8 mouse cellular contexts compared by ENCODE assay signal in genomic region chr14:118436791-118437155, GRCm38 (mm10).
DNase-seq lines count a peak whose midpoint lies in the region; ATAC-seq lines count a peak whose summit lies in the region.

No protein-coding gene starts in this region.

- intact Hi-C loops in left cerebral cortex, postnatal 4 days (cut with DNase I), result loop anchor here (5.0 kb wide), 1 partner anchor 199 kb away; the partner anchor contains the start of gene Sox21

- peak overlapping the region; percentile 44 for H3K4me3 ChIP-seq in intestine, embryonic 15.5 days (replicated peaks)
- peak overlapping the region; percentile 35 for H3K4me3 ChIP-seq in liver, embryonic 12.5 days

- H3K27ac ChIP-seq in intestine, embryonic 15.5 days, result no peak overlapping the region
- H3K27ac ChIP-seq in liver, embryonic 12.5 days, result no peak overlapping the region

- H3K36me3 ChIP-seq in intestine, embryonic 15.5 days, result no peaks in the 10 kb centered on the region
- no peaks in the 10 kb centered on the region for H3K36me3 ChIP-seq in liver, embryonic 12.5 days

- H3K9ac ChIP-seq in intestine, embryonic 15.5 days, result peak overlapping the region; percentile 39
- no peak overlapping the region for H3K9ac ChIP-seq in liver, embryonic 12.5 days

- under 1% methylated on average over 31 of the region's 31 CpGs for WGBS in intestine, embryonic 15.5 days
- 1% methylated on average over 31 of the region's 31 CpGs for WGBS in liver, embryonic 12.5 days (ENCODE audit: insufficient replicate concordance)

- peak; percentile 4 for DNase-seq in left cerebral cortex, adult 11 months (ENCODE audit: low spot score)
- no peak for DNase-seq in left cerebral cortex, postnatal 4 days
- DNase-seq in brain, adult 2 months (ENCODE audit: low read depth, low spot score), result peak; percentile 52
- peak; percentile 42 for DNase-seq in forelimb bud, embryonic 11.5 days (ENCODE audit: low read depth, low spot score)
- peak; percentile 15 to 23 for DNase-seq in right cerebral cortex, adult 2 months (ENCODE audit: low spot score in 2 of 2)
- DNase-seq in cerebellum, adult 9-10 months, result no peak

- H3K9me3 ChIP-seq in intestine, embryonic 15.5 days, result no peaks in the 10 kb centered on the region
- no peaks in the 10 kb centered on the region for H3K9me3 ChIP-seq in liver, embryonic 12.5 days (replicated peaks)

- H3K4me1 ChIP-seq in intestine, embryonic 15.5 days (replicated peaks), result peaks cover 10% of the 10 kb centered on the region; the same call in 1 of the 2 replicates
- H3K4me1 ChIP-seq in liver, embryonic 12.5 days, result 0 out of 2 replicates have a peak, but pooled peaks cover 6% of the 10 kb centered on the region

- peak; percentile 82 for ATAC-seq in intestine, embryonic 15.5 days
- no peak for ATAC-seq in liver, embryonic 12.5 days

- H3K27me3 ChIP-seq in intestine, embryonic 15.5 days (replicated peaks), result peaks cover 51% of the 10 kb centered on the region
- H3K27me3 ChIP-seq in liver, embryonic 12.5 days (replicated peaks), result peaks cover 80% of the 10 kb centered on the region

- peak overlapping the region; percentile 90 for H3K4me2 ChIP-seq in intestine, embryonic 15.5 days (replicated peaks)
- peak overlapping the region; percentile 65 for H3K4me2 ChIP-seq in liver, embryonic 12.5 days

Comparison
In these comparisons a context has a peak if more than half of its experiments do, and no peak if none do; other contexts are left out.
1. DNase-seq: peak in left cerebral cortex, adult 11 months (single experiment), brain, adult 2 months (single experiment), forelimb bud, embryonic 11.5 days (single experiment) and right cerebral cortex, adult 2 months (2 of 2); none in left cerebral cortex, postnatal 4 days (single experiment) and cerebellum, adult 9-10 months (single experiment).